Mouse (Mus musculus) myocyte (in vitro differentiated cells): ENCODE measurements around the gene Cyb5d2. TPM values are rescaled to one million over a fixed set of nuclear protein-coding genes. Genes with fewer than 3 reads are reported as not detected.

ENCODE experiments used
- H3K27me3 ChIP-seq: one replicate; pipeline ENCODE4 v1.6.1; 2011; ENCODE audit not compliant: control insufficient read depth, insufficient read depth, insufficient read length
- H3K36me3 ChIP-seq: one replicate; pipeline ENCODE4 v1.6.1; 2011; ENCODE audit not compliant: control insufficient read depth, insufficient read depth
- H3K4me2 ChIP-seq: one replicate; pipeline ENCODE4 v1.6.1; 2011; ENCODE audit warnings: low read depth, control low read depth
- H3K4me3 ChIP-seq: one replicate; pipeline ENCODE4 v1.5.1; 2011; ENCODE audit warnings: mild to moderate bottlenecking, control low read depth, moderate library complexity
- H3K79me2 ChIP-seq: one replicate; pipeline ENCODE4 v1.6.1; 2011; ENCODE audit not compliant: control insufficient read depth, insufficient read depth
- H3ac ChIP-seq: one replicate; pipeline ENCODE4 v1.6.1; 2011; ENCODE audit not compliant: control insufficient read depth, insufficient read length
- CEBPB ChIP-seq: IDR thresholded peaks from 2 replicates; pipeline ENCODE4 v1.6.1; 2011; ENCODE audit warnings: mild to moderate bottlenecking, moderate library complexity; ENCODE audit not compliant: poor library complexity, insufficient read depth, severe bottlenecking
- E2F4 ChIP-seq: IDR thresholded peaks from one replicate; pipeline ENCODE4 v1.6.1; 2011; ENCODE audit warnings: mild to moderate bottlenecking, control low read depth, moderate library complexity; ENCODE audit not compliant: insufficient read depth
- MAX ChIP-seq: IDR thresholded peaks from one replicate; pipeline ENCODE4 v1.6.1; 2011; ENCODE audit warnings: low read depth, mild to moderate bottlenecking, control low read depth
- MYOD1 ChIP-seq, 3 experiments: IDR thresholded peaks; one replicate each; pipeline ENCODE4 v1.6.1; 2011; ENCODE audit warnings: control low read depth in 2 of 3, low read depth in 2 of 3, mild to moderate bottlenecking in 2 of 3, moderate library complexity in 1 of 3; ENCODE audit not compliant: insufficient read length in 2 of 3, control insufficient read depth in 1 of 3
- MYOG ChIP-seq, 3 experiments: IDR thresholded peaks; one replicate each; pipeline ENCODE4 v1.6.1; 2011; ENCODE audit warnings: control low read depth in 2 of 3, low read depth in 2 of 3, mild to moderate bottlenecking in 2 of 3; ENCODE audit not compliant: insufficient read length in 2 of 3, control insufficient read depth in 1 of 3, insufficient read depth in 1 of 3
- POLR2A ChIP-seq: IDR thresholded peaks from one replicate; pipeline ENCODE4 v1.6.1; 2011; ENCODE audit warnings: low read depth, mild to moderate bottlenecking, control low read depth, moderate library complexity; ENCODE audit not compliant: insufficient read length
- POLR2AphosphoS2 ChIP-seq: IDR thresholded peaks from one replicate; pipeline ENCODE4 v1.6.1; 2011; ENCODE audit warnings: low read depth, control low read depth; ENCODE audit not compliant: insufficient read length
- REST ChIP-seq: IDR thresholded peaks from one replicate; pipeline ENCODE4 v1.6.1; 2011; ENCODE audit warnings: mild to moderate bottlenecking, control low read depth, moderate library complexity; ENCODE audit not compliant: insufficient read depth, insufficient read length
- SRF ChIP-seq: IDR thresholded peaks from one replicate; pipeline ENCODE4 v1.6.1; 2011; ENCODE audit warnings: low read depth; ENCODE audit not compliant: control insufficient read depth, insufficient read length
- TCF12 ChIP-seq: IDR thresholded peaks from one replicate; pipeline ENCODE4 v1.6.1; 2011; ENCODE audit warnings: mild to moderate bottlenecking, control low read depth; ENCODE audit not compliant: poor library complexity, insufficient read depth, severe bottlenecking
- TCF3 ChIP-seq: IDR thresholded peaks from one replicate; pipeline ENCODE4 v1.6.1; 2011; ENCODE audit warnings: low read depth, control low read depth; ENCODE audit not compliant: insufficient read length
- USF1 ChIP-seq: IDR thresholded peaks from one replicate; pipeline ENCODE4 v1.6.1; 2011; ENCODE audit warnings: low read depth, mild to moderate bottlenecking, control low read depth, moderate library complexity
- polyA plus RNA-seq: library from polyadenylated mRNA; unstranded; fragments of >200 nt; fragmentation: generic; extraction: Trizol; gene quantifications from one replicate; pipeline ENCODE4 v1.2.1, GENCODE M21; 2012; ENCODE audit warnings: missing spikeins

Gene Cyb5d2
- polyA plus RNA-seq, 1 experiment: 6.9 TPM

GRCm38 (mm10) chr11:72771461-72771860 lies 24.5 kb downstream of the Cyb5d2 start:
- TF ChIP-seq POLR2AphosphoS2 (peak; percentile 52), USF1 (peak; percentile 78), CEBPB (no peak), SRF (no peak), MYOG (IDR thresholded peaks at IDR 0.05; ENCODE audit: control insufficient read depth in 1 of 3, insufficient read depth in 1 of 3, insufficient read length in 2 of 3, low read depth in 2 of 3) (peak in 2 of 3 experiments; percentile 40 to 66), MYOD1 (IDR thresholded peaks at IDR 0.05; ENCODE audit: control insufficient read depth in 1 of 3, insufficient read length in 2 of 3, low read depth in 2 of 3) (peak in 2 of 3 experiments; percentile 51 to 59)
- H3K27me3 ChIP-seq: no peaks in the 10 kb centered on the region
- H3K36me3 ChIP-seq: peaks cover 3% of the 10 kb centered on the region
- no peak overlapping the region for H3K4me3 ChIP-seq
- H3K4me2 ChIP-seq: no peak overlapping the region
- no peaks in the 10 kb centered on the region for H3K79me2 ChIP-seq
- H3ac ChIP-seq: no peak overlapping the region

- no peaks in the 10 kb centered on the region for H3K27me3 ChIP-seq
- H3K79me2 ChIP-seq: no peaks in the 10 kb centered on the region
- peaks cover 3% of the 10 kb centered on the region for H3K36me3 ChIP-seq
- H3K4me2 ChIP-seq: no peak overlapping the region
- H3ac ChIP-seq: no peak overlapping the region
- TF ChIP-seq MYOG (IDR thresholded peaks at IDR 0.05; ENCODE audit: control insufficient read depth in 1 of 3, insufficient read depth in 1 of 3, insufficient read length in 2 of 3, low read depth in 2 of 3): no peak
- TF ChIP-seq POLR2AphosphoS2: peak; percentile 34
- H3K4me3 ChIP-seq: no peak overlapping the region
Observed at GRCm38 (mm10) chr11:72770816-72771215, 25.1 kb downstream of the Cyb5d2 start.

- H3K4me3 ChIP-seq: no peak overlapping the region
- no peaks in the 10 kb centered on the region for H3K79me2 ChIP-seq
- H3K27me3 ChIP-seq: no peaks in the 10 kb centered on the region
- H3K36me3 ChIP-seq: peaks cover 3% of the 10 kb centered on the region
- no peak overlapping the region for H3K4me2 ChIP-seq
- TF ChIP-seq POLR2A (no peak), TCF3 (no peak), USF1 (no peak), MYOD1 (IDR thresholded peaks at IDR 0.05; ENCODE audit: control insufficient read depth in 1 of 3, insufficient read length in 2 of 3, low read depth in 2 of 3) (no peak), MAX (no peak)
- no peak overlapping the region for H3ac ChIP-seq
Observed at GRCm38 (mm10) chr11:72770324-72770723, 25.6 kb downstream of the Cyb5d2 start.

- Histone ChIP-seq H3K4me3 (no peak overlapping the region), H3K79me2 (no peaks in the 10 kb centered on the region), H3K27me3 (no peaks in the 10 kb centered on the region), H3K36me3 (peaks cover 3% of the 10 kb centered on the region), H3K4me2 (no peak overlapping the region), H3ac (no peak overlapping the region)
- no peak for TF ChIP-seq E2F4
- no peak for TF ChIP-seq CEBPB
- TF ChIP-seq TCF12: no peak
- no peak for TF ChIP-seq MYOD1 (IDR thresholded peaks at IDR 0.05; ENCODE audit: control insufficient read depth in 1 of 3, insufficient read length in 2 of 3, low read depth in 2 of 3)
- TF ChIP-seq TCF3: no peak
- TF ChIP-seq MAX: no peak
- TF ChIP-seq MYOG (IDR thresholded peaks at IDR 0.05; ENCODE audit: control insufficient read depth in 1 of 3, insufficient read depth in 1 of 3, insufficient read length in 2 of 3, low read depth in 2 of 3): no peak
- no peak for TF ChIP-seq POLR2A
- TF ChIP-seq REST: no peak
- TF ChIP-seq POLR2AphosphoS2: no peak
- TF ChIP-seq USF1: no peak
- TF ChIP-seq SRF: no peak
Observed at GRCm38 (mm10) chr11:72769061-72769460, 26.9 kb downstream of the Cyb5d2 start.

GRCm38 (mm10) chr11:72767716-72768115 lies 28.2 kb downstream of the Cyb5d2 start:
- Histone ChIP-seq H3K4me2 (no peak overlapping the region), H3K27me3 (no peaks in the 10 kb centered on the region), H3K79me2 (no peaks in the 10 kb centered on the region), H3K4me3 (no peak overlapping the region), H3ac (no peak overlapping the region), H3K36me3 (peaks cover 11% of the 10 kb centered on the region)
- TF ChIP-seq USF1 (no peak), CEBPB (no peak), MAX (no peak), POLR2AphosphoS2 (no peak), TCF12 (no peak), REST (no peak), MYOG (IDR thresholded peaks at IDR 0.05; ENCODE audit: control insufficient read depth in 1 of 3, insufficient read depth in 1 of 3, insufficient read length in 2 of 3, low read depth in 2 of 3) (no peak), SRF (no peak), MYOD1 (IDR thresholded peaks at IDR 0.05; ENCODE audit: control insufficient read depth in 1 of 3, insufficient read length in 2 of 3, low read depth in 2 of 3) (no peak), E2F4 (no peak), POLR2A (no peak), TCF3 (no peak)
